Mouse (Mus musculus): ENCODE measurements around the gene Atxn2.

- TF ChIP-seq GATA1 (IDR thresholded peaks at IDR 0.05; ENCODE audit: low read length) (no peak), TAL1 (IDR thresholded peaks at IDR 0.05; ENCODE audit: low read length) (no peak)
Measured at GRCm38 (mm10) chr5:121757900-121758299, 46.8 kb downstream of the Atxn2 start.

Data from erythroblast, embryonic 14.5 days (primary cell).